Mouse (Mus musculus) ES-Bruce4 (cell line): ENCODE data around the gene Saysd1. TPM values are rescaled to one million over a fixed set of nuclear protein-coding genes. Genes with fewer than 3 reads are reported as not detected.

Experiments
- H3K27ac ChIP-seq: 2 replicates; pipeline ENCODE4 v1.5.1; 2012; ENCODE audit warnings: low read length, inconsistent platforms; ENCODE audit not compliant: insufficient read depth
- H3K27me3 ChIP-seq: 2 replicates; pipeline ENCODE4 v1.6.1; 2012; ENCODE audit warnings: mild to moderate bottlenecking, low read length, inconsistent platforms; ENCODE audit not compliant: control insufficient read depth, poor library complexity, insufficient read depth, severe bottlenecking
- H3K36me3 ChIP-seq: 2 replicates; pipeline ENCODE4 v1.6.1; 2012; ENCODE audit warnings: inconsistent platforms, mild to moderate bottlenecking, low read length, moderate library complexity; ENCODE audit not compliant: control insufficient read depth, poor library complexity, insufficient read depth, severe bottlenecking
- H3K4me1 ChIP-seq: one replicate; pipeline ENCODE4 v1.8.1; 2011; ENCODE audit warnings: low read length; ENCODE audit not compliant: control insufficient read depth, insufficient read depth
- H3K4me3 ChIP-seq: 2 replicates; pipeline ENCODE4 v1.5.1; 2011; ENCODE audit warnings: low read depth, mild to moderate bottlenecking, low read length
- H3K9ac ChIP-seq: 2 replicates; pipeline ENCODE4 v1.6.1; 2012; ENCODE audit warnings: low read depth, mild to moderate bottlenecking, inconsistent platforms; ENCODE audit not compliant: poor library complexity, severe bottlenecking
- H3K9me3 ChIP-seq: replicated peaks from 2 replicates; pipeline ENCODE4 v1.6.1; 2012; ENCODE audit warnings: mild to moderate bottlenecking, low read length, inconsistent platforms; ENCODE audit not compliant: control insufficient read depth, poor library complexity, insufficient read depth, severe bottlenecking
- CTCF ChIP-seq: IDR thresholded peaks from one replicate; pipeline ENCODE4 v1.8.1; 2011; ENCODE audit warnings: low read depth, low read length
- EP300 ChIP-seq: IDR thresholded peaks from 2 replicates; pipeline ENCODE4 v1.6.1; 2011; ENCODE audit warnings: low read depth, low read length; ENCODE audit not compliant: insufficient read depth
- POLR2A ChIP-seq: IDR thresholded peaks from one replicate; pipeline ENCODE4 v1.8.1; 2011; ENCODE audit warnings: low read length; ENCODE audit not compliant: insufficient read depth
- polyA plus RNA-seq: library from polyadenylated mRNA; stranded (reverse); fragments of >200 nt; gene quantifications from 2 replicates; pipeline ENCODE4 v1.2.4, GENCODE M21; 2011; ENCODE audit warnings: low read depth; ENCODE audit not compliant: missing spikeins, insufficient read depth, insufficient read length

Saysd1 gene
- polyA plus RNA-seq, 1 experiment: 5.8 TPM

GRCm38 (mm10) chr14:20175114-20175513 is 36.8 kb upstream of the Saysd1 start:
- H3K4me1 ChIP-seq: peaks cover 3% of the 10 kb centered on the region

GRCm38 (mm10) chr14:20174696-20175095 is 36.4 kb upstream of the Saysd1 start:
- no peak overlapping the region for H3K4me3 ChIP-seq
- H3K27ac ChIP-seq: no peak overlapping the region
- peaks cover 5% of the 10 kb centered on the region for H3K36me3 ChIP-seq
- TF ChIP-seq CTCF: no peak
- peaks cover 3% of the 10 kb centered on the region for H3K4me1 ChIP-seq
- H3K9ac ChIP-seq: no peak overlapping the region
- no peaks in the 10 kb centered on the region for H3K9me3 ChIP-seq
- no peaks in the 10 kb centered on the region for H3K27me3 ChIP-seq

More at GRCm38 (mm10) chr14:20175114-20175513, 36.8 kb upstream of the Saysd1 start:
- Histone ChIP-seq H3K36me3 (peaks cover 5% of the 10 kb centered on the region), H3K9me3 (no peaks in the 10 kb centered on the region), H3K4me3 (no peak overlapping the region), H3K9ac (no peak overlapping the region), H3K27ac (no peak overlapping the region; the same call in 1 of the 2 replicates), H3K27me3 (no peaks in the 10 kb centered on the region)
- TF ChIP-seq CTCF: no peak
- no peak for TF ChIP-seq EP300
- TF ChIP-seq POLR2A: no peak

GRCm38 (mm10) chr14:20173873-20174490 is 35.6 kb upstream of the Saysd1 start:
- no peak overlapping the region for H3K9ac ChIP-seq
- H3K4me3 ChIP-seq: no peak overlapping the region
- no peaks in the 10 kb centered on the region for H3K9me3 ChIP-seq
- H3K27me3 ChIP-seq: no peaks in the 10 kb centered on the region
- no peak overlapping the region for H3K27ac ChIP-seq
- TF ChIP-seq CTCF (no peak), EP300 (no peak), POLR2A (no peak)
- H3K36me3 ChIP-seq: peaks cover 5% of the 10 kb centered on the region
- H3K4me1 ChIP-seq: peaks cover 3% of the 10 kb centered on the region

DNA sequence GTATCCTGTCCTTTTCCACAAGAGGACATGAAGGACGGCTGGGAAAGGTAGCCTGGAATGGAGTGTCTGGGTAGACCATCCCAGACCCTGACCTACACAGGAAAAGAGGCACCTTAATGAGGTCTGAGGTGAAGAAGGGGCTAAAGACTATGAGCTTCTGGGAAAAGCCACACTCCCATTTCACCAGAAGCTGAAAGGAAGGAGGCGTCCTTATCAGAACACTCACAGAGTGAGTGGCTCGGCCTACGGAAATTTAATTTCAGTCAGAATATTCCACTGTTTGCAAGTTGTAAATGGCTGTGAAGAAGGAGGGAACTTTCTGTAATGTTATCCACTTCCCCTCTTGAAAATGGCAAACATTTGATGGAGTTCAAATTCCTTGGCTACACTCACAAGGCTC is 34.6 kb upstream of the Saysd1 start:
- H3K36me3 ChIP-seq: peaks cover 5% of the 10 kb centered on the region
- TF ChIP-seq POLR2A (no peak), CTCF (no peak), EP300 (no peak)
- H3K27ac ChIP-seq: no peak overlapping the region

DNA sequence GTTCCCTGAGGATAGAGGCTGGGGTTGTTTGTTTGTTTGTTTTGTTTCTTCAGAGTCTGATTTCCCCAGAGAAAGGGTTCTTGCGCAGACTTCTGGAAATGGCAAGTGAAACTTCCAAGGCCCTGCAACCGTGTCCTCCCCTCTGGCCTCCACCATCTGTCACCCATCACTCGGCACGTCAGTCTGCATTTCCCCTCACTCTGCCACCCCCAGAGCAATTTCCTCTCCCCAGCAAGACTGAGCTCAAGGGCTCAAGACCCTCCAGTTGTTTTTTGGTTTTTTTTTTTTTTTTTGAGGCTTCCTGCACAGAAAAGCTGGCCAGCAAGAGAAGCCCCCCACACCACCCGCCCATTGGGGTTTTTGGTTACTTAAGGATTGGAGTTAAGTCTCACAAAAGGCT is 34.2 kb upstream of the Saysd1 start:
- no peak for TF ChIP-seq EP300
- no peak for TF ChIP-seq POLR2A
- no peak for TF ChIP-seq CTCF
- no peaks in the 10 kb centered on the region for H3K9me3 ChIP-seq
- H3K27ac ChIP-seq: no peak overlapping the region
- peaks cover 5% of the 10 kb centered on the region for H3K36me3 ChIP-seq
- no peak overlapping the region for H3K9ac ChIP-seq
- H3K4me3 ChIP-seq: no peak overlapping the region
- H3K4me1 ChIP-seq: peaks cover 3% of the 10 kb centered on the region
- H3K27me3 ChIP-seq: no peaks in the 10 kb centered on the region

More for the DNA sequence above, 34.6 kb upstream of the Saysd1 start:
- Histone ChIP-seq H3K9me3 (no peaks in the 10 kb centered on the region), H3K4me3 (no peak overlapping the region), H3K9ac (no peak overlapping the region), H3K4me1 (peaks cover 3% of the 10 kb centered on the region), H3K27me3 (no peaks in the 10 kb centered on the region)

DNA sequence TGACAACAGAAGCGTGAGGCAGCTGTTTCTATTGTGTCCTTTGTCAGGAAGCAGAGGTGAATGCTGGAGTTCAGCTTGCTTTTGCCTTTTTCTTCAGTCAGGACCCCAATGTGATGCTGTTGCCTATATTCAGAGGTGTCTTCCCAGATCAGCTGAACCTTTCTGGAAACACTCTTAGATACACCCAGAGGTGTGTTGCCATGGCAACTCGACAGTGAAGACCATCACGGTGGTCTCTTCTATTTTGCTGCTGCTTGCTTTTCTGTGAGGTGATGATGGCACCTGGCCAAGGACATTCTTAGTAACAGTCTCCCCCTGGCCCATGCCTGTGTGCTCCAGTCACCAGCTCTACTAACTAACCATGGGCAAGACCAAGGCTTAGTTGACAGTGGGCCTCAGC is 33.5 kb upstream of the Saysd1 start:
- no peak for TF ChIP-seq EP300
- TF ChIP-seq CTCF: no peak
- TF ChIP-seq POLR2A: no peak
- no peak overlapping the region for H3K9ac ChIP-seq
- H3K27ac ChIP-seq: no peak overlapping the region
- H3K27me3 ChIP-seq: no peaks in the 10 kb centered on the region
- peaks cover 7% of the 10 kb centered on the region for H3K36me3 ChIP-seq
- H3K4me1 ChIP-seq: peaks cover 3% of the 10 kb centered on the region
- no peak overlapping the region for H3K4me3 ChIP-seq
- no peaks in the 10 kb centered on the region for H3K9me3 ChIP-seq
